Mouse (Mus musculus): ENCODE results near the gene Phtf2. TPM values are rescaled to one million over a fixed set of nuclear protein-coding genes. Genes with fewer than 3 reads are reported as not detected.

The Phtf2 gene
- polyA plus RNA-seq, 1 experiment from 2014 or later = 27.7 TPM

- no peak for DNase-seq (ENCODE audit: low spot score)
- H3K9me3 ChIP-seq = no peaks in the 10 kb centered on the region
- 91% methylated on average over 4 of the region's 4 CpGs for WGBS
- H3K27me3 ChIP-seq (ENCODE audit: insufficient read depth, poor library complexity, severe bottlenecking) = no peaks in the 10 kb centered on the region
- H3K27ac ChIP-seq = no peak overlapping the region
- H3K4me1 ChIP-seq = no peaks in the 10 kb centered on the region
- H3K36me3 ChIP-seq = peaks cover 11% of the 10 kb centered on the region; the same call in 1 of the 2 replicates
- no peak overlapping the region for H3K4me3 ChIP-seq
Measured at GRCm38 (mm10) chr5:20855066-20855465, 26.9 kb downstream of the Phtf2 start.

- 94% methylated on average over 2 of the region's 2 CpGs for WGBS
- Histone ChIP-seq H3K36me3 (no peaks in the 10 kb centered on the region), H3K27ac (no peak overlapping the region), H3K4me1 (peaks cover 3% of the 10 kb centered on the region; the same call in 1 of the 2 replicates), H3K4me3 (no peak overlapping the region), H3K27me3 (ENCODE audit: insufficient read depth, poor library complexity, severe bottlenecking) (no peaks in the 10 kb centered on the region), H3K9me3 (no peaks in the 10 kb centered on the region)
- no peak for DNase-seq (ENCODE audit: low spot score)
Measured at GRCm38 (mm10) chr5:20847010-20847409, 34.9 kb downstream of the Phtf2 start.

- peaks cover 3% of the 10 kb centered on the region; the same call in 1 of the 2 replicates for H3K4me1 ChIP-seq
- no peak overlapping the region for H3K27ac ChIP-seq
- no peaks in the 10 kb centered on the region for H3K27me3 ChIP-seq (ENCODE audit: insufficient read depth, poor library complexity, severe bottlenecking)
- H3K4me3 ChIP-seq = no peak overlapping the region
- WGBS = 84% methylated on average over 2 of the region's 2 CpGs
- DNase-seq (ENCODE audit: low spot score) = no peak
- H3K36me3 ChIP-seq = no peaks in the 10 kb centered on the region
- H3K9me3 ChIP-seq = no peaks in the 10 kb centered on the region
Measured at GRCm38 (mm10) chr5:20843816-20844215, 38.1 kb downstream of the Phtf2 start.

DNA sequence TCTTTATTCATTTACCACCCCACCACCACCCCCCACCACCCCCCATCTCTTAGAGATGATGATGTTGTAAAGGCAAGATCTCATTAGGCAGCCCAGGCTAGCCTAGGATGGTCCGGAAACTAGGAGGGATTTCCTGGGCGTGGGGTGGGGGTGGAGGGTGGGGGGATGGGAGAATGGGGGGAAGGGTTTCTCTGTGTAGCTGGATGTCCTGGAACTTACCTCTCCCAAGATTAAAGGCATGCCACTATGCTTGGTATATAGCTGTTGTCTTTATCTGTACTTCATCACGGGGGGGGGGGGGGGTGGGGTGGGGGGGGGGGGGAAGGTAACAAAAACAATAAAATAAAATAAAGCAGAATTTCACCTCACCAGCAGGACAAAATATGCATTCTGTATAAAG lies 38.5 kb downstream of the Phtf2 start:
- Histone ChIP-seq H3K36me3 (no peaks in the 10 kb centered on the region), H3K4me3 (no peak overlapping the region), H3K9me3 (no peaks in the 10 kb centered on the region), H3K27ac (no peak overlapping the region), H3K27me3 (ENCODE audit: insufficient read depth, poor library complexity, severe bottlenecking) (no peaks in the 10 kb centered on the region), H3K4me1 (peaks cover 3% of the 10 kb centered on the region; the same call in 1 of the 2 replicates)
- WGBS = 58% methylated on average over 2 of the region's 3 CpGs
- DNase-seq (ENCODE audit: low spot score) = no peak

GRCm38 (mm10) chr5:20837082-20837481 lies 44.8 kb downstream of the Phtf2 start:
- Histone ChIP-seq H3K4me3 (no peak overlapping the region), H3K4me1 (no peaks in the 10 kb centered on the region), H3K36me3 (0 out of 2 replicates have a peak, but pooled peaks cover 3% of the 10 kb centered on the region), H3K27me3 (ENCODE audit: insufficient read depth, poor library complexity, severe bottlenecking) (no peaks in the 10 kb centered on the region), H3K27ac (no peak overlapping the region), H3K9me3 (no peaks in the 10 kb centered on the region)
- DNase-seq (ENCODE audit: low spot score) = no peak
- WGBS = 95% methylated on average over 1 of the region's 1 CpGs

DNA sequence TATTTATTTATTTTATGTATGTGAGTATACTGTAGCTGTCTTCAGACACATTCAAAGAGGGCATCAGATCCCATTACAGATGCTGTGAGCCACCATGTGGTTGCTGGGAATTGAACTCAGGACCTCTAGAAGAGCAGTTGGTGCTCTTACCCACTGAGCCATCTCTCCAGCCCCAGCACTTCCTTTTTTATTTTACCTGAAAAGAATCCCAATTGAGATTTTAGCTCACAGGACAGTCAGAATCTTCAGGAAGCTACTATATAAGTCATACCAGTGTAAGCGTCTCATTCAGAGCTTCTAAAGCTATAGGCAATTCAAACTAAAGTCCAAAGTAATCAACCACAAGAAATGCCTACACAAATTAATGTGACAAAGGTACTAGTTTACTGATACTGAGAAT lies 47.5 kb downstream of the Phtf2 start:
- H3K27ac ChIP-seq = no peak overlapping the region
- WGBS = 96% methylated on average over 1 of the region's 1 CpGs
- no peaks in the 10 kb centered on the region for H3K9me3 ChIP-seq
- no peak for DNase-seq (ENCODE audit: low spot score)
- 0 out of 2 replicates have a peak, but pooled peaks cover 3% of the 10 kb centered on the region for H3K36me3 ChIP-seq
- no peak overlapping the region for H3K4me3 ChIP-seq
- no peaks in the 10 kb centered on the region for H3K4me1 ChIP-seq
- no peaks in the 10 kb centered on the region for H3K27me3 ChIP-seq (ENCODE audit: insufficient read depth, poor library complexity, severe bottlenecking)

DNA sequence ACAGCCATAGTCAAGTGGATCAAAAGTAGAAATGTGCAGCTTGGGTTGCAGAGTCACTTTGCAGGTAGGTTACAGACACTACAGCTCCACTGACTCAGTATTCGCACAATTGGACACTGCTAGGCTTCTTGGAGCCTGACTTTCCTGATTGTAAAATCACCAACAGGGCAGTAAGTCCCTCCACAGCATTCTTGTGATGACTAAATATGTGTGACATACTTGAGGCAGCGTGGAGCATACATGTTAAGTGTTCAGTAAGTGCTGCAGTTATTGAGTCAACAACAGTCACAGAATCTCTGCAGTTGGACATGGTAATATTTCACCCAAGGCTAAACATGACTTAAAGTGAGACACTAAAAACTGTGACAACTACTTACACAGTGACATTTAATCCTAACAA lies 50.5 kb downstream of the Phtf2 start:
- Histone ChIP-seq H3K4me1 (no peaks in the 10 kb centered on the region), H3K27me3 (ENCODE audit: insufficient read depth, poor library complexity, severe bottlenecking) (no peaks in the 10 kb centered on the region), H3K4me3 (no peak overlapping the region), H3K36me3 (no peaks in the 10 kb centered on the region), H3K9me3 (no peaks in the 10 kb centered on the region), H3K27ac (no peak overlapping the region)
- no peak for DNase-seq (ENCODE audit: low spot score)
- 86% methylated on average over 2 of the region's 2 CpGs for WGBS

GRCm38 (mm10) chr5:20830717-20831116 lies 51.2 kb downstream of the Phtf2 start:
- no peaks in the 10 kb centered on the region for H3K36me3 ChIP-seq
- H3K27ac ChIP-seq = no peak overlapping the region
- H3K9me3 ChIP-seq = no peaks in the 10 kb centered on the region
- H3K27me3 ChIP-seq (ENCODE audit: insufficient read depth, poor library complexity, severe bottlenecking) = no peaks in the 10 kb centered on the region
- no peak overlapping the region for H3K4me3 ChIP-seq
- no peak for DNase-seq (ENCODE audit: low spot score)
- no peaks in the 10 kb centered on the region for H3K4me1 ChIP-seq
- WGBS = 63% methylated on average over 1 of the region's 1 CpGs

DNA sequence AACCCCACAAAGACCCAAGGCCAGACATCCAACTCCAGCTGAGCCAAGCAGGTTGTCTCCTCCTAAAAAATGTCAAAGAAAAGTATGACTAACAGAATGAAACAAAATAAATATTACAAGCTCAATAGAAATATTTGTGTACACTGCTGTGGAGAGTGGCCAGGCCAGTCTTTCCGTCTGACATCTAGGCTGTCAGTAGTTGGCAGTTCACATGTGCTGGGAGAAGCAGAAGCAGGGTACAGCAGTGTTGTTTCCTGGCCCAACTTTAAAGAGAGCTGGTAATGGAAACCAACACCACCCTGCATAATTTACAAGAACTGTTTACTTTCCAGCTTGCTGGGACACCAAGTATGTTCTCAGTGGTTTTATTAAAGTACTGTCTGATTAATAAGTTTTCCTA lies 60.3 kb downstream of the Phtf2 start:
- no peak for DNase-seq (ENCODE audit: low spot score)
- H3K27me3 ChIP-seq (ENCODE audit: insufficient read depth, poor library complexity, severe bottlenecking) = no peaks in the 10 kb centered on the region
- 69% methylated on average over 1 of the region's 1 CpGs for WGBS
- peaks cover 8% of the 10 kb centered on the region for H3K4me1 ChIP-seq
- no peaks in the 10 kb centered on the region for H3K9me3 ChIP-seq
- no peaks in the 10 kb centered on the region for H3K36me3 ChIP-seq
- H3K4me3 ChIP-seq = no peak overlapping the region
- H3K27ac ChIP-seq = no peak overlapping the region

DNA sequence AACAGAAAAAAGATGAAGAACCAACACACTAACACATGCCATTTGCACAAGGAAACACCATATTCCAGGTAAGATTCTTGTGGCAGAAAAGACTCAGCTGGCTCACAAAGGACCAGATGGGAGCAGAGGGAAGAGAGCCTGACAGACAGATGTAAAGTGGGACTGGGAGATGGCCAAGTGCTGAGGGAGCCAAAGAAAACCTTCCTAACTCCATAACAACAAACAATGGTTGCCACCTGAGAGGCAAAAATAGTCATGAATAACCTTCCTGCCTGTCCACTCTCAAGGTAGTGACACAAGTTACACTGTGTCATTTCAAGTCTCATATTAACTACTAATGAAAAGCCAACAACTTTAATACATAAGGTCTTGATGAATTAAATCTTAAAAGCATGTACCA lies 60.8 kb downstream of the Phtf2 start:
- H3K4me1 ChIP-seq = peaks cover 8% of the 10 kb centered on the region
- no peaks in the 10 kb centered on the region for H3K36me3 ChIP-seq
- H3K4me3 ChIP-seq = no peak overlapping the region
- no peak for DNase-seq (ENCODE audit: low spot score)
- no peak overlapping the region for H3K27ac ChIP-seq
- H3K27me3 ChIP-seq (ENCODE audit: insufficient read depth, poor library complexity, severe bottlenecking) = no peaks in the 10 kb centered on the region
- H3K9me3 ChIP-seq = no peaks in the 10 kb centered on the region

DNA sequence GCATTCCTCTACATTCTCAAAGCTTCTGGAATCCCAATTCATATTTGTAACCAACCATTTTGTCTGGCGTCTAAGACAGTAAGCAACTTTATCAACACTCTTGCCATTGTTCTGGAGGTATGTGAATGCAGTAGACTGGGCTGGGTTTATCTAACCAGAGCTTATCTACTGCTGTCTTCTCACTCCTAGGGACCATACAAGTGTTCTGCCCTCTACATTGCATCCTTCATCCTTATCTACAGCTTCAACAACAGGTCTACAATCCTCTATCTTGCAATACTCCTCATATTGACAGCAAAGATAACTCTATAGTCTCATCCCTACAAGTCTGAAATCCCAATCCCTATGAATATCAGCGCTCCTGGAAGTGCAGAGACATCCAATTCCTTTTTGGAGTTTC lies 66.8 kb downstream of the Phtf2 start:
- Histone ChIP-seq H3K27ac (no peak overlapping the region), H3K4me3 (no peak overlapping the region), H3K27me3 (ENCODE audit: insufficient read depth, poor library complexity, severe bottlenecking) (no peaks in the 10 kb centered on the region), H3K9me3 (no peaks in the 10 kb centered on the region), H3K4me1 (peaks cover 7% of the 10 kb centered on the region), H3K36me3 (no peaks in the 10 kb centered on the region)
- no peak for DNase-seq (ENCODE audit: low spot score)
- 63% methylated on average over 2 of the region's 2 CpGs for WGBS

- DNase-seq (ENCODE audit: low spot score) = no peak
- no peak overlapping the region for H3K27ac ChIP-seq
- H3K27me3 ChIP-seq (ENCODE audit: insufficient read depth, poor library complexity, severe bottlenecking) = no peaks in the 10 kb centered on the region
- H3K4me1 ChIP-seq = 0 out of 2 replicates have a peak, but pooled peaks cover 3% of the 10 kb centered on the region
- peaks cover 2% of the 10 kb centered on the region; the same call in 1 of the 2 replicates for H3K36me3 ChIP-seq
- no peaks in the 10 kb centered on the region for H3K9me3 ChIP-seq
- no peak overlapping the region for H3K4me3 ChIP-seq
- WGBS = 84% methylated on average over 6 of the region's 6 CpGs
Measured at GRCm38 (mm10) chr5:20810449-20810848, 71.5 kb downstream of the Phtf2 start.

DNA sequence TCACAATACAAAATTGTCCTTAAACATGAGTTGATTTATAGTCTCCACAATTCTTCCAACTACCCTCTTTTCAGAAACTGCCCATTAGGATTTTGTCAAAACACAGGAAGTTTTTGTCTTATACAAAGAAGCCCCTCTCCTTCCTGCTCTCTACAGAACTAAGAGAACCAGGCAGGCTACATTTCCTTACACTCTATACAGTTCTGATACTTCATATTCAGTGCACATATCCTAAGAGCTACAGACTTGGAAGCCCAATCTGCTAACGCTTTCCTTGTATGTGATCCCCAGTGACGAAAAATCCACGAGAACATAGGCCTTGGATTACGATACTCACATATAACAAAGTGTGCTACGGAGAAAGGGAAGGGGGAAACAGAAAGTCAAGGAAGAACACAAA lies 86.0 kb downstream of the Phtf2 start:
- H3K27me3 ChIP-seq (ENCODE audit: insufficient read depth, poor library complexity, severe bottlenecking) = no peaks in the 10 kb centered on the region
- WGBS = 94% methylated on average over 5 of the region's 5 CpGs
- DNase-seq (ENCODE audit: low spot score) = no peak

More for the DNA sequence above, 86.0 kb downstream of the Phtf2 start:
- Histone ChIP-seq H3K27ac (no peak overlapping the region), H3K9me3 (no peaks in the 10 kb centered on the region), H3K4me3 (no peak overlapping the region), H3K4me1 (0 out of 2 replicates have a peak, but pooled peaks cover 10% of the 10 kb centered on the region), H3K36me3 (peaks cover 34% of the 10 kb centered on the region)

Data from heart, embryonic 10.5 days (tissue).